In the genomic region with DNA sequence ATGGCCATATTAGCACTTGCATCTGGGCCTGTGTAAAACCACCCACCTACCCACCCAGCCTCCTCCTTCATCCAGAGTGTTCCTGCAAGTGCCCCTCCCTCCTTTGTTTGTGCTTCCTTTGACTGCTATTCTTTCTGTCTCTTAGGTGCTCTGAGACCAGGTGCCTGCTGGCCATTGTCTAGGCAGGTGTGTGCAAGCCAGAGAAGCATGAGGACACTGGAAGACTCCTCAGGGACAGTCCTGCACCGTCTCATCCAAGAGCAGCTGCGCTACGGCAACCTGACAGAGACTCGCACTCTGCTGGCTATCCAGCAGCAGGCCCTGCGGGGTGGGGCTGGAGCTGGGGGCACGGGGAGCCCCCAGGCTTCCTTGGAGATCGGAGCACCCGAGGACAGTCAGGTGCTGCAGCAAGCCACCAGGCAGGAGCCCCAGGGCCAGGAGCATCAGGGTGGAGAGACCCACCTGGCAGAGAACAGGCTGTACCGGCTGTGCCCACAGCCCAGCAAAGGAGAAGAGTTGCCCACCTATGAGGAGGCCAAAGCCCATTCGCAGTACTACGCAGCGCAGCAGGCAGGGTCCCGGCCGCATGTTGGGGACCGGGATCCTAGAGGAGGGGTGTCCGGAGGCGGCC, we compare ENCODE assay signal across 8 mouse cellular contexts. TPM values are rescaled to one million over a fixed set of nuclear protein-coding genes. Genes with fewer than 3 reads are reported as not detected.
DNase-seq lines count a peak whose midpoint lies in the region; ATAC-seq and TF ChIP-seq lines count a peak whose summit lies in the region.

No protein-coding gene starts in this region.

- H3K9me3 ChIP-seq in forebrain, embryonic 11.5 days (ENCODE audit: control insufficient read depth, low read length), result no peaks in the 10 kb centered on the region
- no peaks in the 10 kb centered on the region for H3K9me3 ChIP-seq in midbrain, postnatal 0 days (ENCODE audit: low read length)

- peak overlapping the region; percentile 92 for H3K9ac ChIP-seq in forebrain, embryonic 11.5 days (ENCODE audit: low read length)
- peak overlapping the region; percentile 98 for H3K9ac ChIP-seq in midbrain, postnatal 0 days (replicated peaks; ENCODE audit: low read length, poor library complexity, severe bottlenecking)

- TF ChIP-seq CTCF in midbrain, postnatal 0 days (IDR thresholded peaks at IDR 0.05), result no peak

- DNase-seq in kidney, adult 11 months, result peak; percentile 26
- DNase-seq in kidney, adult 8-10 months, result no peak
- DNase-seq in forebrain, embryonic 11.5 days (ENCODE audit: low spot score), result no peak
- peak; percentile 34 for DNase-seq in kidney, adult 9 months
- no peak for DNase-seq in midbrain, postnatal 0 days (ENCODE audit: low spot score)
- DNase-seq in urinary bladder, adult 18-20 months (ENCODE audit: low spot score in 2 of 2), result no peak
- DNase-seq in frontal cortex, postnatal 36 days (ENCODE audit: low spot score in 2 of 2), result no peak
- DNase-seq in spleen, postnatal 10 days (ENCODE audit: low spot score in 2 of 2), result no peak

- no peaks in the 10 kb centered on the region for H3K27me3 ChIP-seq in forebrain, embryonic 11.5 days (ENCODE audit: control insufficient read depth, insufficient read depth, low read length)
- H3K27me3 ChIP-seq in midbrain, postnatal 0 days (ENCODE audit: insufficient read depth, low read length), result no peaks in the 10 kb centered on the region

- WGBS in forebrain, embryonic 11.5 days, result 72% methylated on average over 17 of the region's 17 CpGs
- WGBS in midbrain, postnatal 0 days, result 43% methylated on average over 17 of the region's 17 CpGs

- peaks cover 63% of the 10 kb centered on the region for H3K4me1 ChIP-seq in forebrain, embryonic 11.5 days (replicated peaks; ENCODE audit: control insufficient read depth, insufficient read depth, low read length)
- H3K4me1 ChIP-seq in midbrain, postnatal 0 days (ENCODE audit: insufficient read depth, low read length), result peaks cover 29% of the 10 kb centered on the region

- ATAC-seq in forebrain, embryonic 11.5 days (replicated peaks; ENCODE audit: low FRiP score), result no peak
- no peak for ATAC-seq in midbrain, postnatal 0 days (ENCODE audit: low FRiP score)

- peak overlapping the region; percentile 80 for H3K4me3 ChIP-seq in forebrain, embryonic 11.5 days (ENCODE audit: low read depth, low read length)
- H3K4me3 ChIP-seq in midbrain, postnatal 0 days (ENCODE audit: low read depth, low read length), result peak overlapping the region; percentile 93

- H3K36me3 ChIP-seq in forebrain, embryonic 11.5 days (ENCODE audit: control insufficient read depth, insufficient read depth, low read length), result peaks cover 18% of the 10 kb centered on the region; the same call in 1 of the 2 replicates
- peaks cover 29% of the 10 kb centered on the region for H3K36me3 ChIP-seq in midbrain, postnatal 0 days (ENCODE audit: insufficient read depth, low read length)

- peak overlapping the region; percentile 89 for H3K4me2 ChIP-seq in forebrain, embryonic 11.5 days (ENCODE audit: low read depth, low read length, severe bottlenecking)
- H3K4me2 ChIP-seq in midbrain, postnatal 0 days (ENCODE audit: low read depth, low read length, poor library complexity, severe bottlenecking), result peak overlapping the region; percentile 95

- 0 out of 2 replicates have a peak overlapping the region, but pooled peaks have one; percentile 25 for H3K27ac ChIP-seq in forebrain, embryonic 11.5 days (ENCODE audit: low read depth, low read length)
- peak overlapping the region; percentile 26; the same call in 1 of the 2 replicates for H3K27ac ChIP-seq in midbrain, postnatal 0 days (ENCODE audit: low read depth, low read length)

RNA-seq across cellular contexts. Expression of a gene that starts 3.6 kb away (rescaled TPM):
- 72.4 and 73.4 TPM in 2 replicates for polyA plus RNA-seq in forebrain, embryonic 11.5 days (2014; fragmentation: Nextera tagmentation; extraction: Ambion mirVana)
- total RNA-seq in midbrain, postnatal 0 days (2014; rRNA removed), result 125 and 129 TPM in 2 replicates
- polyA plus RNA-seq in midbrain, postnatal 0 days (2015; fragmentation: Nextera tagmentation; extraction: Ambion mirVana), result 31.5 and 32.5 TPM in 2 replicates

Comparison
In these comparisons a context has a peak if more than half of its experiments do, and no peak if none do; other contexts are left out.
1. DNase-seq: peak in kidney, adult 11 months (single experiment) and kidney, adult 9 months (single experiment); none in kidney, adult 8-10 months (0 of 2), forebrain, embryonic 11.5 days (single experiment), midbrain, postnatal 0 days (single experiment), urinary bladder, adult 18-20 months (0 of 2), frontal cortex, postnatal 36 days (0 of 2) and spleen, postnatal 10 days (0 of 2).